Mouse (Mus musculus): Measurements from ENCODE around the gene Ect2. TPM values are rescaled to one million over a fixed set of nuclear protein-coding genes. Genes with fewer than 3 reads are reported as not detected.

The Ect2 gene
- total RNA-seq (2015) (76.1 and 84.2 TPM in 2 replicates), total RNA-seq (2017) (74.3 and 75.3 TPM in 2 replicates)

DNA sequence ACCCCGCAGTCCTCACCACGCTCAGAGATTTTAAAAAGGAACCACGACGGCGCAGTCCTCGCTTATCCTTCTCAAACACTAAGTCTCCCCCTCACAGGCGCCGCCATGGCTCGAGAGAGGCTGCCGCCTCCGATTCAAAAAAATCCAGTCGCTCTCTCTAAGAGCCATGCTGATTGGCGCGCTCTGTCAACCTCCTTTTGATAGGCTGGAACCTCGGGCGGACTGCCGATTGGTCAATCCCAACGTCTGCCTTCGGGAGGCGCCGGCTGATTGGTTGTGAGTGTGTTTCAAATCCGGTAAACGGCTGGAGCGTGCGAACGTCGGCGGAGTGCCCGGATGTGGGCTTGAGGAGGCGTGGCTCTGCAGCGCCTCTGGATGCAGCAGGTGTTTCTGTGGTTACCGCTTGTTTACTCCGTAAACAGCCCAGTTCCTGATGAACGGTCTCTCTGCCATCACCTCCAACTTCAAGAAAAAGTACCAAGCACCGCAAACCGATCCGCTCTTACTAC, at the start of gene Ect2:
Ect2 (minus strand) TSS at position 178 of the 509 bp plus-strand sequence.
- ATAC-seq (replicated peaks; ENCODE audit: poor library complexity), result peak; percentile 94

DNA sequence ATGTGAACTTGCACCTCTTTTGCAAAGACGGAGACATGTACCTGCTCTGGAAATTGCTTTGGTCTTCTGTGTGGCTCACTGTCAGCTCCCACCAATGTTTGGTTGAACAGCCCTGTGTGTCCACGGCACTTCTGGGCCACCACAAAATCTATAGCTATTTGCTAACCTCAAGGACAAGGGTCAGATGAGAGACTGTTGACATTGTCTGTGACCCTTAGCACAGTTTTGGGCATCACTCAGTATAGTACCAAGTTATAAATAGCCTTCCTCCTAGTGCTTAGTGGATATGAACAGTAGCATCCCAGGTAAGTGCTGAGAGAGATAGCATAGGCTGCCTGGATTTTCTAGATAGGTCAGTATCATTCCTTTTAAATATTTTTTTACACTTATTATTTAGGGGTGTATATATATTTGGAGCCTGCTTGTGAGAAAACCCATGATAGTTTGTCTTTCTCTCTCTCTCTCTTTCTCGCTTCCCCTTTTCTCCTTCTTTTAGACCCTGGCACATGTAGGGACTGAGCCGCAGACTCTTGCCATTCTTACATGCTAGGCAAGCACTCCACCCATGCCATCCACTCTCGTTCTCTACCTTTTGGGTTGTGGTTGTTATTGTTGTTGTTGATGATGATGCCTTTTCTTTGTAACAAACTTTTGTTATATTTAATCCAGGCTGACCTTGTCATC, 48.2 kb upstream of the Ect2 start:
- ATAC-seq (replicated peaks; ENCODE audit: poor library complexity), result 0 out of 2 replicates have a peak, but pooled peaks have one; percentile 38

- ATAC-seq (replicated peaks; ENCODE audit: poor library complexity), result no peak
Observed at GRCm38 (mm10) chr3:27199120-27199519, 45.4 kb upstream of the Ect2 start.

GRCm38 (mm10) chr3:27197816-27198215, 44.1 kb upstream of the Ect2 start:
- ATAC-seq (replicated peaks; ENCODE audit: poor library complexity), result no peak

GRCm38 (mm10) chr3:27196529-27196928, 42.9 kb upstream of the Ect2 start:
- no peak for ATAC-seq (replicated peaks; ENCODE audit: poor library complexity)

GRCm38 (mm10) chr3:27195573-27196227, 42.0 kb upstream of the Ect2 start:
- ATAC-seq (replicated peaks; ENCODE audit: poor library complexity), result no peak

GRCm38 (mm10) chr3:27195153-27195552, 41.5 kb upstream of the Ect2 start:
- peak; percentile 24; the same call in 1 of the 2 replicates for ATAC-seq (replicated peaks; ENCODE audit: poor library complexity)

GRCm38 (mm10) chr3:27193844-27194317, 40.2 kb upstream of the Ect2 start:
- peak; percentile 79 for ATAC-seq (replicated peaks; ENCODE audit: poor library complexity)

GRCm38 (mm10) chr3:27191856-27192255, 38.2 kb upstream of the Ect2 start:
- no peak for ATAC-seq (replicated peaks; ENCODE audit: poor library complexity)

GRCm38 (mm10) chr3:27190865-27191264, 37.2 kb upstream of the Ect2 start:
- ATAC-seq (replicated peaks; ENCODE audit: poor library complexity), result no peak

DNA sequence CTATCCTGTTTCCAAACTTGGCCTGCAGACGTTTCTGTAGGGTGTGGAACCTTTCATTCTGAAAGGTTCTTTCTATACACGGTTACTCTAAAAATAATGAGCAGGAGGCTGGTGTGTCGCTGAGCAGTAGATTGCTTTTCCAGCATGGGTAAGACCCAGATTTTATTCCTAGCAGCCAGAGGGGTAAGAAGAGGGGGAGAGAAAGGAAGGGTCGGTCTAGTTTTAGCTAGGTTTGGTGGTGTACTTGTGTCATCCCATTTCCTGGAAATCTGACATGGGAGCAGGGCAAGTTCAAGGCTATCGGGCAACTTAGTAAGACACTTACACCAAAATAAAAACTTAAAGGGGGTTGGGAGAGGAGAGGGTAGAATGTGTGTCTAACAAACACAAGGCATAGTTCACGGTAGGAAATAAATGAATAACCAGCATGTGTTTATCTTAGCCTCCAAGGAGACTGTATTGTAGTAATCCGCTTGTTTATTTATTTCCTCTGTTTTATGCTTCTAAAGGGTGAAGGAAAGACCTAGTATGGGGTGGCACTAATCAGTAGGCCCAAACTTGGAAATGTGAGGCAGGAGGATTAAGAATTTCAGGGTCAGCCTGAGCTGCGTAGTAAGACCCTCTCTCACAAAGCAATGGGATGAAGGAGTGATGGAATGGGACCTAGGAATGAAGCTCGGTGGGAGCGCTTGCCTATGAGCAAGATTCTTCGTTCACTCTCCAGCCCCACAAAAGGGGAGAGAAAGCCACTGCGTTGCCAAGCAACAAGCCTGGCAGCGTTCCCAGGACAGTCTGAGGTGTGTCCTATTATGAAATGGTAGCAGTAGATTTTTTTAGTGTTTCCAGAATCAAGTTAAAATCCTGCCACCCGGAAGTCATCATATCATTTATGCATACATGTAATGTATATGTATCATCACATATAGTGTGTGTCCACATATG, 35.9 kb upstream of the Ect2 start:
- ATAC-seq (replicated peaks; ENCODE audit: poor library complexity), result peak; percentile 24; the same call in 1 of the 2 replicates

GRCm38 (mm10) chr3:27188386-27188785, 34.7 kb upstream of the Ect2 start:
- ATAC-seq (replicated peaks; ENCODE audit: poor library complexity), result no peak

GRCm38 (mm10) chr3:27183601-27184175, 30.0 kb upstream of the Ect2 start:
- peak; percentile 48 for ATAC-seq (replicated peaks; ENCODE audit: poor library complexity)

DNA sequence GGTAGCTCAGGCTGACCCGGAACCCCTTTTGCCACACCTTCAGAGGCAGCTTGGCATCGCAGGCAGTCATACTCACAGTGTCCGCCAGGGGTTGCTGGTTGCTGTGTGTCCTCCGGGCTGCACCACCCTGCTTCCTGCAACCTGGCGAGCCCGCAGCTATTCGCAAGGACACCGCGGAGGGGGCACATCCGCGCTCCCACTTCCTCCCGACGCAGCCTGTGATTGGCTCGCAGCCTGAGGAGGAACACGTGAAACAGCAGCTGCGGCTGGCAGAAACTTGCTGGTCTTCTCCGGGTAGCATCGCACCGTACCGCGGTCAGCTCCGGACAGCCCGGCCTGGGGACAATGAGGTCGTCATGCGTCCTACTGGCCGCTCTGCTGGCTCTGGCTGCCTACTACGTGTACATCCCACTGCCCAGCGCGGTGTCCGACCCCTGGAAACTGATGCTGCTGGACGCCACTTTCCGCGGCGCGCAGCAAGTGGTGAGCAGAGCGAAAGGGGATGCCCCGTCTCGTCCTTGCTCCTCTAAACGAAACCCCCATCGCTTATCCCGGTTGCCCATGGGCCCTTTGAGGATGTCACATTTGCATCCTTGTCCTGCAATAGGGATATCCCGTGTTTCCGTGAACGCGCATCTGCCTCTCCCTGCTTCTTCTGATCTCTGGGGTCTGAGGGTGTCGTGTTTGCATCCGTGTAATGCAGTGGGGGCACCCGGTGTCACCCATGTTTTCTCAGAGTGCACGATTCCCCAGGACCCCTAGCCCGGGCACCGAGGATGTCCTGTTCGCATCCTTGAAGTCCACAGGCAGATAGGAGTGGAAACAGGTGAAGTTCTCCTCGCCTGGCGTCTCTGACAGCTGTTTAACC, 29.3 kb upstream of the Ect2 start, which contains the start of gene Nceh1:
Nceh1 (plus strand) TSS at position 233 of the 868 bp plus-strand sequence.
- ATAC-seq (replicated peaks; ENCODE audit: poor library complexity), result peak; percentile 96

DNA sequence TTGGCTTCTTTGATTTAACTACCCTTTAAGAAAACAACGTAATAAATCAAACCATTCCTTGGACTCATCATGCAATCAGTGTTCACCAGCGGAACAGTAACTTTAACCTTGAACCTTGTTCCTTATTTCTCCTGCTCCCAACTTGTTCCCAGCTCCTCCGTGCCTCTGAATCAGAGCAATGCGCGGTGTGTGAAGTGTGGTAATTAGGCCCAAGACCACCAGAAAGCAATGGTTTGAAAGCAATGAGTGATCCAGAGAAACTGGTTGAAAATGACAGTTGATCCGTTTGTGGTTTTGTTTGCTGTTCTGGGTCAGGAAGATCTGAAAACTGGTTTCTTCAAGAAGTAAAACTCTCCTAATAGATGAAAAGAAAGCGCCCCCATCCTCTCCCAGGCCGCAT, 26.0 kb upstream of the Ect2 start:
- ATAC-seq (replicated peaks; ENCODE audit: poor library complexity), result no peak

DNA sequence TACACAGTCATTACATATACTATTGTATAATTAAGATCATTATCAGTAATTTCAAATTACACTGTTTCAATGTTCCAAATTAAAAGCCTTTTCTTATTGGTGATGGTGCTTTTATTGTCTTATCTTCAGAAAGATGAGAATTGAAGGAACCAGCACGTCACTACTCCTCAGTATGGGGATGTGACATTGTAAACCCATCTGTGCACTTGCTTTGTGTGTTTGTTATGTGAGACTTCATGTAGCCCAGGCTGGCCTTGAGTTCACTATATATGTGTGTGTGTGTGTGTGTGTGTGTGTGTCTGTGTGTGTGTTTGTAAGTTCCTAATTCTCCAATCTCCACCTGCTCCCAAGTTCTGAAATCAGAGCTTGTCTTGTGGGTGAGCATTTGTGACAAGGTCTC, 16.6 kb upstream of the Ect2 start:
- no peak for ATAC-seq (replicated peaks; ENCODE audit: poor library complexity)

- ATAC-seq (replicated peaks; ENCODE audit: poor library complexity), result no peak
Observed at GRCm38 (mm10) chr3:27165481-27166065, 11.9 kb upstream of the Ect2 start.

- peak; percentile 50 for ATAC-seq (replicated peaks; ENCODE audit: poor library complexity)
Observed at GRCm38 (mm10) chr3:27162410-27162804, 8.7 kb upstream of the Ect2 start.
